Mouse (Mus musculus): ENCODE measurements around the gene Chil6. TPM values are rescaled to one million over a fixed set of nuclear protein-coding genes. Genes with fewer than 3 reads are reported as not detected.

Gene Chil6
- polyA plus RNA-seq (2015; fragmentation: Nextera tagmentation; extraction: Ambion mirVana) = not detected in 2 replicates

DNA sequence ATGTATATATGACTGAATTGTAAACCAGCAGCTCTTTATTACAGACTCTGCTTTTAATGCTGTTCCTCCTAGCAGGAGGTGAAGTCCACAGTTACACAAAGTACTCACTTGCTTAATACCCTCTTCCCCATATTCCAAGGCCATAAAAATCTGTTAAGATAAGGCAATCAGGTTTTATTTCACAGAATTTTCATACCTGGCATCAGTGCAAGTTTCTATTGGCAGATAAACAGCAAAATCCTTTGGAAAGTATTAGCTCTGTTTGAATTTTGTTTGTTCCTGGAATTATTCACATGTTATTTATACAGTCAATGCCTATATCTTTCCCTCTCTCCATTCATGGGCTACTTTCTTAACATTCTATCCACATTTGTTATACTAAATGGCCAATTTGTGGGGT lies at the start of gene Chil6:
Gene Chil6, minus strand, starts transcription at position 101 of the 400 bp plus-strand sequence.
- Histone ChIP-seq H3K4me3 (replicated peaks; ENCODE audit: low read depth, low read length) (no peak within 1 kb of the TSS), H3K9ac (ENCODE audit: low read depth, low read length) (no peak within 1 kb of the TSS), H3K36me3 (ENCODE audit: insufficient read depth, low read length) (no peaks in the 10 kb centered on the region), H3K27me3 (ENCODE audit: insufficient read depth, low read length) (no peaks in the 10 kb centered on the region), H3K4me2 (ENCODE audit: low read length) (no peak within 1 kb of the TSS), H3K4me1 (replicated peaks; ENCODE audit: insufficient read depth, low read length) (no peaks in the 10 kb centered on the region), H3K27ac (no peak within 1 kb of the TSS), H3K9me3 (replicated peaks; ENCODE audit: low read length) (no peaks in the 10 kb centered on the region)
- DNase-seq (ENCODE audit: low spot score) (no peak), ATAC-seq (replicated peaks; ENCODE audit: low FRiP score, low read depth) (no peak)
- TF ChIP-seq CTCF (IDR thresholded peaks at IDR 0.05; ENCODE audit: low read depth) = no peak

DNA sequence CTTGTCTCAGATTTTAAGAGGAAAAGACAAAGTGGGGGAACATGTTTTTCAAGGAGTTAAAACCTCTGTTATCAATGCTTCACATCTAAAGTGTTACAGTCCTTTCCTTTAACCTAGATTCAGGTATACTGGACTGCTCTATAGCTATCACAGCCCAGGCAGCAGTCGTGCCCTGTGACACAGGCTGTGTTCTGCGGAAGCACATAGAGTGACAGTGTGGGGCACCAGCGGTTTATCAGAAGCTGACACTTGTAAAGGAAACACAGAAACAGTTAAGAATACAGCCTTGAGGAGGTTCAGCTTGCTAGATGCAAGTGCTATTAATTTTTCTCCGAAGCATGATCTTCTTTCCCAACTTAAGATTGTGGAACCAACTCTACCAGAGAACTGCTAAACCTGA lies 46.6 kb upstream of the Chil6 start:
- no peak overlapping the region for H3K4me3 ChIP-seq (replicated peaks; ENCODE audit: low read depth, low read length)
- H3K27ac ChIP-seq = no peak overlapping the region
- TF ChIP-seq CTCF (IDR thresholded peaks at IDR 0.05; ENCODE audit: low read depth) = no peak
- H3K9ac ChIP-seq (ENCODE audit: low read depth, low read length) = no peak overlapping the region
- ATAC-seq (replicated peaks; ENCODE audit: low FRiP score, low read depth) (no peak), DNase-seq (ENCODE audit: low spot score) (no peak)
- H3K4me2 ChIP-seq (ENCODE audit: low read length) = no peak overlapping the region
- no peaks in the 10 kb centered on the region for H3K27me3 ChIP-seq (ENCODE audit: insufficient read depth, low read length)
- 69% methylated on average over 4 of the region's 4 CpGs for WGBS
- H3K9me3 ChIP-seq (replicated peaks; ENCODE audit: low read length) = no peaks in the 10 kb centered on the region
- H3K36me3 ChIP-seq (ENCODE audit: insufficient read depth, low read length) = no peaks in the 10 kb centered on the region
- H3K4me1 ChIP-seq (replicated peaks; ENCODE audit: insufficient read depth, low read length) = no peaks in the 10 kb centered on the region

DNA sequence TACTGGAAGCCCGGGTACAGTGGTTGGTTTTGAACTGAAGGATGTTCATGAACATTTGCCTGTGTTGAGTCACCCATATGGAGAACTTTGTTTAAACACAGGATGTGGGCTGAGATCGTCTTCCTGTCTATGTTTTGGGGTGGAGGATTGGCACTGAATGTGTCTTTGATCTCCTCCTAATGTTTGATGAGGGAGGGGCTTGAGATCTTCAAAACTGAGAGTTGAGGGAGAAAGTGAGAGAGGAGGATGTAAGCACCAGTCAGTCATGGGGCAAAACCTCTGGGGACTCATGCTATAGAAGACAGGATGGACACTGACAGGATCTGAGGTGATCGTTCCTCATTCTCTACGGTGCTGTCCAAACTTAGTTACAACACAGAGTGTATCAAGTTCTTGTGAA lies 43.6 kb upstream of the Chil6 start:
- no peak for TF ChIP-seq CTCF (IDR thresholded peaks at IDR 0.05; ENCODE audit: low read depth)
- Histone ChIP-seq H3K4me2 (ENCODE audit: low read length) (no peak overlapping the region), H3K9me3 (replicated peaks; ENCODE audit: low read length) (no peaks in the 10 kb centered on the region), H3K4me3 (replicated peaks; ENCODE audit: low read depth, low read length) (no peak overlapping the region), H3K9ac (ENCODE audit: low read depth, low read length) (no peak overlapping the region), H3K27ac (no peak overlapping the region), H3K27me3 (ENCODE audit: insufficient read depth, low read length) (no peaks in the 10 kb centered on the region), H3K4me1 (replicated peaks; ENCODE audit: insufficient read depth, low read length) (no peaks in the 10 kb centered on the region), H3K36me3 (ENCODE audit: insufficient read depth, low read length) (no peaks in the 10 kb centered on the region)
- 73% methylated on average over 4 of the region's 4 CpGs for WGBS
- no peak for ATAC-seq (replicated peaks; ENCODE audit: low FRiP score, low read depth)
- DNase-seq (ENCODE audit: low spot score) = no peak

DNA sequence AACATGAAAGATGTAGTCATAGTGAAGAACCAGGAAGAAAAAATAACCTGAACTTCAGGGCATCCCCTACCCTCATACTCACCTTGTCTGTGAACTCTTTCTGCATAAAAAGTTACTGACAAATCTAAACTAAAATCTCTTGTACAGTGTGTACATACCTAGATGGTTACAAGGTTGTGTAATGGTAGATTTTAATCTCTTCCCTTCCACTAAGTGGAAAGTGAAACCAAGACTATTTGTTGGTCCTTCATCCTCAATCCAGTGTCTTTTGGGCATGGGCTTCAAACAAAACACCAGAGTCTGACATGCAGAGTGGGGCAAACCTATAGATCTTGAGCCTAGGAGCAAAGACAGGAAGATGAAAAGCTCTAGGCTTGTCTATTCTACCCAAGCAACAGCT lies 43.0 kb upstream of the Chil6 start:
- Histone ChIP-seq H3K9ac (ENCODE audit: low read depth, low read length) (no peak overlapping the region), H3K4me2 (ENCODE audit: low read length) (no peak overlapping the region), H3K27ac (no peak overlapping the region), H3K27me3 (ENCODE audit: insufficient read depth, low read length) (no peaks in the 10 kb centered on the region), H3K4me1 (replicated peaks; ENCODE audit: insufficient read depth, low read length) (no peaks in the 10 kb centered on the region), H3K4me3 (replicated peaks; ENCODE audit: low read depth, low read length) (no peak overlapping the region), H3K9me3 (replicated peaks; ENCODE audit: low read length) (no peaks in the 10 kb centered on the region), H3K36me3 (ENCODE audit: insufficient read depth, low read length) (no peaks in the 10 kb centered on the region)
- ATAC-seq (replicated peaks; ENCODE audit: low FRiP score, low read depth) (no peak), DNase-seq (ENCODE audit: low spot score) (no peak)
- TF ChIP-seq CTCF (IDR thresholded peaks at IDR 0.05; ENCODE audit: low read depth) = no peak

DNA sequence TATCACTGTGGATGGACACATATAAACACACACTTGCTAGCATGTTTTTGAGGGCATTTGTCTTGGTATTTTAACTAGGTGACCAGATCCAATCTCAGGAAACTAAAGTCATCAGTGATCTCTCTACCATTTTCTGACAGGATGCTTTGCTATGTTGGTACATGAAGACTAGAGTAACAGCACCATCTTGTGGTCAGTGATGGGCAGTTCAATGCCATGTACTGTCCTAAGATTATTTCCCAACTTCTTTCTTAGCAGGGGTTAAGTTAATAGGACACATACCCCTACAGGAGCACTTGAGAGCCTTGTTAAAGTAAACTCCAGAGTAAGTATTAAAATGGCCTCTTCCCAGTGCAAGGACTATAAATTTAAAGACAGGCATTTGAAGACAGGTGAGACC lies 42.6 kb upstream of the Chil6 start:
- no peaks in the 10 kb centered on the region for H3K9me3 ChIP-seq (replicated peaks; ENCODE audit: low read length)
- 0 out of 2 replicates have a peak, but pooled peaks have one; percentile 52 for ATAC-seq (replicated peaks; ENCODE audit: low FRiP score, low read depth)

More for the DNA sequence above, 42.6 kb upstream of the Chil6 start:
- Histone ChIP-seq H3K27ac (no peak overlapping the region), H3K4me3 (replicated peaks; ENCODE audit: low read depth, low read length) (no peak overlapping the region), H3K36me3 (ENCODE audit: insufficient read depth, low read length) (no peaks in the 10 kb centered on the region), H3K4me2 (ENCODE audit: low read length) (no peak overlapping the region), H3K9ac (ENCODE audit: low read depth, low read length) (no peak overlapping the region), H3K27me3 (ENCODE audit: insufficient read depth, low read length) (no peaks in the 10 kb centered on the region), H3K4me1 (replicated peaks; ENCODE audit: insufficient read depth, low read length) (no peaks in the 10 kb centered on the region)
- DNase-seq (ENCODE audit: low spot score) = peak; percentile 75
- TF ChIP-seq CTCF (IDR thresholded peaks at IDR 0.05; ENCODE audit: low read depth) = peak; percentile 90

Other genes starting within 250 kb of the Chil6 start
- 0.67 and 1.3 TPM in 2 replicates for gene Chil3, start 238.6 kb downstream of the Chil6 start, polyA plus RNA-seq (2015; fragmentation: Nextera tagmentation; extraction: Ambion mirVana)
- gene Chil4, start 186.7 kb downstream of the Chil6 start, polyA plus RNA-seq (2015; fragmentation: Nextera tagmentation; extraction: Ambion mirVana) = 2.5 and 3.0 TPM in 2 replicates
- gene Dennd2d, start 76.2 kb upstream of the Chil6 start, polyA plus RNA-seq (2015; fragmentation: Nextera tagmentation; extraction: Ambion mirVana) = 9.4 and 10.5 TPM in 2 replicates
- gene Dram2, start 141.6 kb upstream of the Chil6 start, polyA plus RNA-seq (2015; fragmentation: Nextera tagmentation; extraction: Ambion mirVana) = 111 and 118 TPM in 2 replicates
- gene Cept1, start 141.6 kb upstream of the Chil6 start, polyA plus RNA-seq (2015; fragmentation: Nextera tagmentation; extraction: Ambion mirVana) = 57.0 and 60.9 TPM in 2 replicates